Mouse (Mus musculus): ENCODE measurements around the gene Paox. TPM values are rescaled to one million over a fixed set of nuclear protein-coding genes. Genes with fewer than 3 reads are reported as not detected.

Paox gene
- total RNA-seq, 1 experiment, result 9.1 TPM

GRCm38 (mm10) chr7:140096055-140096454, 19.5 kb upstream of the Paox start:
- Histone ChIP-seq H3K9me3 (ENCODE audit: control insufficient read depth, insufficient read depth, low read depth, low read length) (no peaks in the 10 kb centered on the region), H3K36me3 (ENCODE audit: control insufficient read depth, insufficient read depth, low read length, poor library complexity, severe bottlenecking) (no peaks in the 10 kb centered on the region), H3K27ac (ENCODE audit: insufficient read depth, low read depth, low read length, poor library complexity, severe bottlenecking) (no peak overlapping the region), H3K9ac (ENCODE audit: insufficient read depth, low read depth, low read length, poor library complexity, severe bottlenecking) (no peak overlapping the region), H3K4me3 (ENCODE audit: insufficient read depth in 1 of 2, low read depth in 1 of 2, low read length in 2 of 2, poor library complexity in 1 of 2, severe bottlenecking in 1 of 2) (no peak overlapping the region), H3K4me1 (ENCODE audit: control insufficient read depth in 2 of 2, insufficient read depth in 2 of 2, low read length in 2 of 2, poor library complexity in 1 of 2) (no peaks in the 10 kb centered on the region)
- no peak for TF ChIP-seq CHD2 (IDR thresholded peaks at IDR 0.05; ENCODE audit: low read depth, low read length)
- no peak for TF ChIP-seq ZC3H11A (IDR thresholded peaks at IDR 0.05; ENCODE audit: borderline replicate concordance, low read depth, low read length)
- no peak for TF ChIP-seq ZNF384 (IDR thresholded peaks at IDR 0.05; ENCODE audit: low read depth, low read length)
- TF ChIP-seq HCFC1 (IDR thresholded peaks at IDR 0.05; ENCODE audit: borderline replicate concordance, insufficient read depth, low read length), result no peak
- TF ChIP-seq MAFK (IDR thresholded peaks at IDR 0.05; ENCODE audit: insufficient read depth, low read depth, low read length), result no peak
- no peak for DNase-seq (ENCODE audit: low read depth, low spot score)
- in situ Hi-C loops (cut with MboI; ENCODE audit: low sequenced_read_pairs in 2 of 2, unreplicated experiment in 2 of 2), result no loop called here

GRCm38 (mm10) chr7:140098466-140098865, 17.1 kb upstream of the Paox start:
- H3K4me1 ChIP-seq (ENCODE audit: control insufficient read depth in 2 of 2, insufficient read depth in 2 of 2, low read length in 2 of 2, poor library complexity in 1 of 2), result peaks cover 0 to 7% of the 10 kb centered on the region in 2 experiments; a peak in 2 of 4 replicates
- H3K9me3 ChIP-seq (ENCODE audit: control insufficient read depth, insufficient read depth, low read depth, low read length), result no peaks in the 10 kb centered on the region
- in situ Hi-C loops (cut with MboI; ENCODE audit: low sequenced_read_pairs in 2 of 2, unreplicated experiment in 2 of 2), result no loop called here
- no peak overlapping the region for H3K27ac ChIP-seq (ENCODE audit: insufficient read depth, low read depth, low read length, poor library complexity, severe bottlenecking)
- no peak for TF ChIP-seq CHD2 (IDR thresholded peaks at IDR 0.05; ENCODE audit: low read depth, low read length)
- TF ChIP-seq ZNF384 (IDR thresholded peaks at IDR 0.05; ENCODE audit: low read depth, low read length), result no peak
- TF ChIP-seq MAFK (IDR thresholded peaks at IDR 0.05; ENCODE audit: insufficient read depth, low read depth, low read length), result no peak
- no peak for TF ChIP-seq ZC3H11A (IDR thresholded peaks at IDR 0.05; ENCODE audit: borderline replicate concordance, low read depth, low read length)
- TF ChIP-seq HCFC1 (IDR thresholded peaks at IDR 0.05; ENCODE audit: borderline replicate concordance, insufficient read depth, low read length), result no peak
- no peaks in the 10 kb centered on the region for H3K36me3 ChIP-seq (ENCODE audit: control insufficient read depth, insufficient read depth, low read length, poor library complexity, severe bottlenecking)
- H3K4me3 ChIP-seq (ENCODE audit: insufficient read depth in 1 of 2, low read depth in 1 of 2, low read length in 2 of 2, poor library complexity in 1 of 2, severe bottlenecking in 1 of 2), result no peak overlapping the region
- no peak overlapping the region for H3K9ac ChIP-seq (ENCODE audit: insufficient read depth, low read depth, low read length, poor library complexity, severe bottlenecking)
- DNase-seq (ENCODE audit: low read depth, low spot score), result no peak

- H3K4me3 ChIP-seq (ENCODE audit: insufficient read depth in 1 of 2, low read depth in 1 of 2, low read length in 2 of 2, poor library complexity in 1 of 2, severe bottlenecking in 1 of 2), result peak overlapping the region; percentile 56 to 82
- H3K27ac ChIP-seq (ENCODE audit: insufficient read depth, low read depth, low read length, poor library complexity, severe bottlenecking), result no peak overlapping the region
- peak overlapping the region; percentile 46 for H3K9ac ChIP-seq (ENCODE audit: insufficient read depth, low read depth, low read length, poor library complexity, severe bottlenecking)
- H3K9me3 ChIP-seq (ENCODE audit: control insufficient read depth, insufficient read depth, low read depth, low read length), result no peaks in the 10 kb centered on the region
- TF ChIP-seq MAFK (IDR thresholded peaks at IDR 0.05; ENCODE audit: insufficient read depth, low read depth, low read length) (no peak), ZNF384 (IDR thresholded peaks at IDR 0.05; ENCODE audit: low read depth, low read length) (no peak), ZC3H11A (IDR thresholded peaks at IDR 0.05; ENCODE audit: borderline replicate concordance, low read depth, low read length) (no peak), CHD2 (IDR thresholded peaks at IDR 0.05; ENCODE audit: low read depth, low read length) (no peak), HCFC1 (IDR thresholded peaks at IDR 0.05; ENCODE audit: borderline replicate concordance, insufficient read depth, low read length) (no peak)
- peaks cover 0 to 7% of the 10 kb centered on the region in 2 experiments; a peak in 2 of 4 replicates for H3K4me1 ChIP-seq (ENCODE audit: control insufficient read depth in 2 of 2, insufficient read depth in 2 of 2, low read length in 2 of 2, poor library complexity in 1 of 2)
- peaks cover 2% of the 10 kb centered on the region; the same call in 1 of the 2 replicates for H3K36me3 ChIP-seq (ENCODE audit: control insufficient read depth, insufficient read depth, low read length, poor library complexity, severe bottlenecking)
- no peak for DNase-seq (ENCODE audit: low read depth, low spot score)
- in situ Hi-C loops (cut with MboI; ENCODE audit: low sequenced_read_pairs in 2 of 2, unreplicated experiment in 2 of 2), result no loop called here
These were observed 14.1 kb upstream of the Paox start for GRCm38 (mm10) chr7:140101498-140101897.

GRCm38 (mm10) chr7:140101993-140102860, 13.4 kb upstream of the Paox start, which contains the start of gene Fuom:
Gene Fuom, minus strand, starts transcription at chr7:140102441.
- Histone ChIP-seq H3K9me3 (ENCODE audit: control insufficient read depth, insufficient read depth, low read depth, low read length) (no peaks in the 10 kb centered on the region), H3K9ac (ENCODE audit: insufficient read depth, low read depth, low read length, poor library complexity, severe bottlenecking) (peak within 1 kb of the TSS; percentile 46), H3K27ac (ENCODE audit: insufficient read depth, low read depth, low read length, poor library complexity, severe bottlenecking) (no peak within 1 kb of the TSS), H3K4me3 (ENCODE audit: insufficient read depth in 1 of 2, low read depth in 1 of 2, low read length in 2 of 2, poor library complexity in 1 of 2, severe bottlenecking in 1 of 2) (peak within 1 kb of the TSS; percentile 56 to 82), H3K36me3 (ENCODE audit: control insufficient read depth, insufficient read depth, low read length, poor library complexity, severe bottlenecking) (peaks cover 2% of the 10 kb centered on the region; the same call in 1 of the 2 replicates), H3K4me1 (ENCODE audit: control insufficient read depth in 2 of 2, insufficient read depth in 2 of 2, low read length in 2 of 2, poor library complexity in 1 of 2) (peaks cover 0 to 7% of the 10 kb centered on the region in 2 experiments; a peak in 2 of 4 replicates)
- peak; percentile 84 for DNase-seq (ENCODE audit: low read depth, low spot score)
- in situ Hi-C loops (cut with MboI; ENCODE audit: low sequenced_read_pairs in 2 of 2, unreplicated experiment in 2 of 2), result no loop called here
- TF ChIP-seq HCFC1 (IDR thresholded peaks at IDR 0.05; ENCODE audit: borderline replicate concordance, insufficient read depth, low read length) (no peak), MAFK (IDR thresholded peaks at IDR 0.05; ENCODE audit: insufficient read depth, low read depth, low read length) (no peak), ZNF384 (IDR thresholded peaks at IDR 0.05; ENCODE audit: low read depth, low read length) (no peak), CHD2 (IDR thresholded peaks at IDR 0.05; ENCODE audit: low read depth, low read length) (no peak), ZC3H11A (IDR thresholded peaks at IDR 0.05; ENCODE audit: borderline replicate concordance, low read depth, low read length) (no peak)
